Comparison of ENCODE assay signal across 8 mouse cellular contexts in the genomic region with DNA sequence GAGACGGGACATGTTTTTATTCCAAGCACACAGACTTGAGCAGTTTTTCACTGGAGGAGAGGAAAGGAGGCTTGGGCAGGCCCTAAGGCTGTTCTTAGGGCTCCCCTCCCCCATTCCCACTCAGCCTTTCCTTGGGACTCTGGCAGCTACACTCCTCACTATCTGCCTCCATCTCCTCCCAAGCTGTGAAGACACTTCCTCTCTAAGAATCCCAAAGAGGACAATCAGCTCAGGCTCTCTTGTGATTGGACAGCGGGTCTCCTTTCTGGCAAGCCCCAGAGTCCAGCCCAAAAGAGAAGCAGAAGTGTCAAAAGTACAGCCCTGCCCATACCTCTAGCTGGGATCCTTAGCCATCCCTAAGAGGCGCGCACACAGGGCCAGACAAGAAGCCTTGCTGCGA. TPM values are rescaled to one million over a fixed set of nuclear protein-coding genes. Genes with fewer than 3 reads are reported as not detected.
DNase-seq lines count a peak whose midpoint lies in the region; ATAC-seq and TF ChIP-seq lines count a peak whose summit lies in the region.

No protein-coding gene starts in this region.

- no peaks in the 10 kb centered on the region for H3K4me1 ChIP-seq in liver, adult 2 months (ENCODE audit: control insufficient read depth, insufficient read depth, low read length)
- H3K4me1 ChIP-seq in liver, embryonic 11.5 days (replicated peaks; ENCODE audit: control insufficient read depth, insufficient read depth, low read length), result peaks cover 15% of the 10 kb centered on the region
- H3K4me1 ChIP-seq in forebrain, embryonic 11.5 days (replicated peaks; ENCODE audit: control insufficient read depth, insufficient read depth, low read length), result peaks cover 9% of the 10 kb centered on the region
- H3K4me1 ChIP-seq in limb, embryonic 15.5 days, result peaks cover 38% of the 10 kb centered on the region
- H3K4me1 ChIP-seq in midbrain, postnatal 0 days (ENCODE audit: insufficient read depth, low read length), result peaks cover 8% of the 10 kb centered on the region; the same call in 1 of the 2 replicates

- H3K27ac ChIP-seq in liver, adult 2 months (replicated peaks; ENCODE audit: insufficient read depth, low read depth, low read length), result no peak overlapping the region
- H3K27ac ChIP-seq in liver, embryonic 11.5 days (ENCODE audit: low read depth, low read length), result no peak overlapping the region
- no peak overlapping the region for H3K27ac ChIP-seq in forebrain, embryonic 11.5 days (ENCODE audit: low read depth, low read length)
- H3K27ac ChIP-seq in limb, embryonic 15.5 days, result no peak overlapping the region
- no peak overlapping the region for H3K27ac ChIP-seq in midbrain, postnatal 0 days (ENCODE audit: low read depth, low read length)

- H3K4me2 ChIP-seq in liver, embryonic 11.5 days, result no peak overlapping the region
- peak overlapping the region; percentile 94; the same call in 1 of the 2 replicates for H3K4me2 ChIP-seq in forebrain, embryonic 11.5 days (ENCODE audit: low read depth, low read length, severe bottlenecking)
- H3K4me2 ChIP-seq in limb, embryonic 15.5 days, result peak overlapping the region; percentile 90; the same call in 1 of the 2 replicates
- peak overlapping the region; percentile 93; the same call in 1 of the 2 replicates for H3K4me2 ChIP-seq in midbrain, postnatal 0 days (ENCODE audit: low read depth, low read length, poor library complexity, severe bottlenecking)

- ATAC-seq in liver, embryonic 11.5 days (replicated peaks; ENCODE audit: low FRiP score), result no peak
- no peak for ATAC-seq in forebrain, embryonic 11.5 days (replicated peaks; ENCODE audit: low FRiP score)
- no peak for ATAC-seq in limb, embryonic 15.5 days (ENCODE audit: insufficient number of reproducible peaks, low FRiP score, low TSS enrichment, low read depth)
- ATAC-seq in midbrain, postnatal 0 days (ENCODE audit: low FRiP score), result no peak

- H3K79me2 ChIP-seq in liver, adult 2 months (ENCODE audit: control insufficient read depth, insufficient read depth, low read length), result no peaks in the 10 kb centered on the region

- peaks cover 8% of the 10 kb centered on the region; the same call in 1 of the 2 replicates for H3K27me3 ChIP-seq in liver, adult 2 months (ENCODE audit: control insufficient read depth, insufficient read depth, low read length)
- peaks cover 30% of the 10 kb centered on the region for H3K27me3 ChIP-seq in liver, embryonic 11.5 days (replicated peaks; ENCODE audit: control insufficient read depth, insufficient read depth, low read length)
- peaks cover 4% of the 10 kb centered on the region; the same call in 1 of the 2 replicates for H3K27me3 ChIP-seq in forebrain, embryonic 11.5 days (ENCODE audit: control insufficient read depth, insufficient read depth, low read length)
- peaks cover 32% of the 10 kb centered on the region for H3K27me3 ChIP-seq in limb, embryonic 15.5 days
- no peaks in the 10 kb centered on the region for H3K27me3 ChIP-seq in midbrain, postnatal 0 days (ENCODE audit: insufficient read depth, low read length)

- no peak overlapping the region for H3K9ac ChIP-seq in liver, adult 2 months (ENCODE audit: low read depth, low read length)
- H3K9ac ChIP-seq in liver, embryonic 11.5 days (ENCODE audit: low read depth, low read length), result no peak overlapping the region
- H3K9ac ChIP-seq in forebrain, embryonic 11.5 days (ENCODE audit: low read length), result no peak overlapping the region
- no peak overlapping the region for H3K9ac ChIP-seq in limb, embryonic 15.5 days
- no peak overlapping the region for H3K9ac ChIP-seq in midbrain, postnatal 0 days (replicated peaks; ENCODE audit: low read length, poor library complexity, severe bottlenecking)

- 60% methylated on average over 5 of the region's 5 CpGs for WGBS in liver, adult 2 months
- 42% methylated on average over 5 of the region's 5 CpGs for WGBS in liver, embryonic 11.5 days
- WGBS in forebrain, embryonic 11.5 days, result 59% methylated on average over 5 of the region's 5 CpGs
- 58% methylated on average over 5 of the region's 5 CpGs for WGBS in limb, embryonic 15.5 days
- WGBS in midbrain, postnatal 0 days, result 71% methylated on average over 5 of the region's 5 CpGs

- no peak for TF ChIP-seq CTCF in liver, adult 2 months (IDR thresholded peaks at IDR 0.05; ENCODE audit: low read depth, low read length)
- no peak for TF ChIP-seq CTCF in midbrain, postnatal 0 days (IDR thresholded peaks at IDR 0.05)

- DNase-seq in liver, adult 2 months (ENCODE audit: extremely low read depth, low read depth, low spot score), result peak; percentile 25
- no peak for DNase-seq in liver, embryonic 11.5 days (ENCODE audit: low spot score)
- DNase-seq in forebrain, embryonic 11.5 days (ENCODE audit: low spot score), result no peak
- DNase-seq in midbrain, postnatal 0 days (ENCODE audit: low spot score), result no peak
- DNase-seq in thymus, postnatal 4 days, result no peak
- DNase-seq in thymus, adult 18-20 months, result no peak
- DNase-seq in thymus, postnatal 25 days, result no peak

- TF ChIP-seq POLR2A in liver, adult 2 months (IDR thresholded peaks at IDR 0.05; ENCODE audit: extremely low read depth, insufficient read depth, low read length), result no peak

- H3K4me3 ChIP-seq in liver, adult 2 months (ENCODE audit: insufficient read depth, low read depth, low read length), result no peak overlapping the region
- H3K4me3 ChIP-seq in liver, embryonic 11.5 days (ENCODE audit: low read depth, low read length), result no peak overlapping the region
- H3K4me3 ChIP-seq in forebrain, embryonic 11.5 days (ENCODE audit: low read depth, low read length), result no peak overlapping the region
- H3K4me3 ChIP-seq in limb, embryonic 15.5 days, result 0 out of 2 replicates have a peak overlapping the region, but pooled peaks have one; percentile 58
- H3K4me3 ChIP-seq in midbrain, postnatal 0 days (ENCODE audit: low read depth, low read length), result peak overlapping the region; percentile 3; the same call in 1 of the 2 replicates

- no peaks in the 10 kb centered on the region for H3K9me3 ChIP-seq in liver, embryonic 11.5 days (ENCODE audit: control insufficient read depth, low read length)
- H3K9me3 ChIP-seq in forebrain, embryonic 11.5 days (ENCODE audit: control insufficient read depth, low read length), result no peaks in the 10 kb centered on the region
- H3K9me3 ChIP-seq in limb, embryonic 15.5 days, result no peaks in the 10 kb centered on the region
- no peaks in the 10 kb centered on the region for H3K9me3 ChIP-seq in midbrain, postnatal 0 days (ENCODE audit: low read length)

- no peaks in the 10 kb centered on the region for H3K36me3 ChIP-seq in liver, adult 2 months (ENCODE audit: control insufficient read depth, insufficient read depth, low read length)
- H3K36me3 ChIP-seq in liver, embryonic 11.5 days (ENCODE audit: control insufficient read depth, insufficient read depth, low read length), result no peaks in the 10 kb centered on the region
- H3K36me3 ChIP-seq in forebrain, embryonic 11.5 days (ENCODE audit: control insufficient read depth, insufficient read depth, low read length), result no peaks in the 10 kb centered on the region
- H3K36me3 ChIP-seq in limb, embryonic 15.5 days, result no peaks in the 10 kb centered on the region
- H3K36me3 ChIP-seq in midbrain, postnatal 0 days (ENCODE audit: insufficient read depth, low read length), result no peaks in the 10 kb centered on the region

RNA-seq across cellular contexts. Expression of a gene that starts 2.7 kb away (rescaled TPM):
- total RNA-seq in liver, adult 2 months (2014; rRNA removed), result 1.3 and 1.5 TPM in 2 replicates
- 0.45 and 0.84 TPM in 2 replicates for polyA plus RNA-seq in liver, adult 2 months (2012; rRNA removed)
- polyA plus RNA-seq in liver, embryonic 11.5 days (2014; fragmentation: Nextera tagmentation; extraction: Ambion mirVana), result 4.9 and 6.2 TPM in 2 replicates
- polyA plus RNA-seq in forebrain, embryonic 11.5 days (2014; fragmentation: Nextera tagmentation; extraction: Ambion mirVana), result 35.3 and 36.3 TPM in 2 replicates
- polyA plus RNA-seq in limb, embryonic 15.5 days (2015; fragmentation: Nextera tagmentation; extraction: Ambion mirVana), result 16.2 and 18.4 TPM in 2 replicates
- 32.0 and 37.8 TPM in 2 replicates for total RNA-seq in midbrain, postnatal 0 days (2014; rRNA removed)
- 15.9 and 16.7 TPM in 2 replicates for polyA plus RNA-seq in midbrain, postnatal 0 days (2015; fragmentation: Nextera tagmentation; extraction: Ambion mirVana)

Comparison
In these comparisons a context has a peak if more than half of its experiments do, and no peak if none do; other contexts are left out.
1. H3K4me3 ChIP-seq: peak in limb, embryonic 15.5 days (single experiment) and midbrain, postnatal 0 days (single experiment); none in liver, adult 2 months (single experiment), liver, embryonic 11.5 days (single experiment) and forebrain, embryonic 11.5 days (single experiment).